Mouse (Mus musculus) testis, adult 2 months (tissue): ENCODE measurements around the gene Ptges3l.

Experiments used
- CTCF ChIP-seq: fragments of 200-500 bp; IDR thresholded peaks from 2 replicates; pipeline ENCODE4 v1.5.1; 2012; ENCODE audit warnings: low read depth, mild to moderate bottlenecking, inconsistent platforms, low read length, moderate library complexity; ENCODE audit not compliant: control insufficient read depth, insufficient read depth, insufficient replicate concordance
- POLR2A ChIP-seq: fragments of 200-500 bp; IDR thresholded peaks from 2 replicates; pipeline ENCODE4 v1.6.1; 2012; ENCODE audit warnings: low read depth, mild to moderate bottlenecking, inconsistent platforms, low read length, moderate library complexity; ENCODE audit not compliant: control insufficient read depth

DNA sequence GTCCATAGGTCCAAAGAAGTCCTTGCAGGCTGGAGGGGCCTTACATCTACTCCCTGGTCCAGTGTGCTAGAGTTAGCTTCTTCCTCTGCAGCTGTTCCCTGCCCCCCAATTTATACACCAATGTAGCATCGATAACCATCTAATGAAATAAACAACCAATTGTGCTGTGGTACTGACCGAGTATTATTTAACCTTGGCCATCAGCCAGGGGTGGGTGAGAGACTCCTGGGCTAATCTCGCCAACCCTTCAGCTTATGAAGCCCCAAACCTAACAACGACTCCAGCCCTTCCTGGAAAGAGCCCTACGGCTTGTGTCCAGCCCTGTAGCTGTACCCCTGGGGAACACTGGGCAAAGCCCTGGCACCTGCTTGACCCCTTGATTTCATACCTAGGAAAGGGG lies 49.2 kb upstream of the Ptges3l start:
- TF ChIP-seq POLR2A (no peak), CTCF (no peak)
